Mouse (Mus musculus): Measurements from ENCODE around the gene Mettl6. TPM values are rescaled to one million over a fixed set of nuclear protein-coding genes. Genes with fewer than 3 reads are reported as not detected.
A peak's percentile ranks its signal among the peaks of the same experiment; 100 is the strongest.

The Mettl6 gene
- 54.1 and 55.0 TPM in 2 replicates for polyA plus RNA-seq (2015; fragmentation: Nextera tagmentation; extraction: Ambion mirVana)

GRCm38 (mm10) chr14:31494975-31495455 lies at the start of gene Mettl6:
Gene Mettl6, minus strand, starts transcription at chr14:31495040.
- ATAC-seq (ENCODE audit: low FRiP score): peak; percentile 93
- under 1% methylated on average over 49 of the region's 49 CpGs for WGBS
- Histone ChIP-seq H3K36me3 (peaks cover 46% of the 10 kb centered on the region), H3K4me1 (replicated peaks) (peaks cover 45% of the 10 kb centered on the region), H3K4me3 (peak within 1 kb of the TSS; percentile 97), H3K27ac (peak within 1 kb of the TSS; percentile 93), H3K9me3 (no peaks in the 10 kb centered on the region), H3K4me2 (peak within 1 kb of the TSS; percentile 90), H3K9ac (peak within 1 kb of the TSS; percentile 93), H3K27me3 (no peaks in the 10 kb centered on the region)

- no peaks in the 10 kb centered on the region for H3K36me3 ChIP-seq
- no peak overlapping the region for H3K9ac ChIP-seq
- no peak overlapping the region for H3K4me2 ChIP-seq
- no peaks in the 10 kb centered on the region for H3K9me3 ChIP-seq
- no peak overlapping the region for H3K4me3 ChIP-seq
- H3K27ac ChIP-seq: no peak overlapping the region
- H3K4me1 ChIP-seq (replicated peaks): no peaks in the 10 kb centered on the region
- no peak for ATAC-seq (ENCODE audit: low FRiP score)
- 85% methylated on average over 11 of the region's 11 CpGs for WGBS
- H3K27me3 ChIP-seq: no peaks in the 10 kb centered on the region
Observed at GRCm38 (mm10) chr14:31543885-31544442, 49.1 kb upstream of the Mettl6 start.

- 77% methylated on average over 6 of the region's 6 CpGs for WGBS
Observed at GRCm38 (mm10) chr14:31537298-31537697, 42.5 kb upstream of the Mettl6 start.

GRCm38 (mm10) chr14:31532656-31533055 lies 37.8 kb upstream of the Mettl6 start:
- Histone ChIP-seq H3K27ac (no peak overlapping the region), H3K36me3 (no peaks in the 10 kb centered on the region), H3K4me3 (no peak overlapping the region), H3K9me3 (no peaks in the 10 kb centered on the region), H3K27me3 (no peaks in the 10 kb centered on the region), H3K4me1 (replicated peaks) (no peaks in the 10 kb centered on the region), H3K9ac (no peak overlapping the region), H3K4me2 (no peak overlapping the region)
- 62% methylated on average over 3 of the region's 3 CpGs for WGBS
- no peak for ATAC-seq (ENCODE audit: low FRiP score)

More at GRCm38 (mm10) chr14:31537298-31537697, 42.5 kb upstream of the Mettl6 start:
- H3K4me2 ChIP-seq: no peak overlapping the region
- no peak overlapping the region for H3K4me3 ChIP-seq
- no peak overlapping the region for H3K27ac ChIP-seq
- no peaks in the 10 kb centered on the region for H3K9me3 ChIP-seq
- no peaks in the 10 kb centered on the region for H3K4me1 ChIP-seq (replicated peaks)
- H3K27me3 ChIP-seq: no peaks in the 10 kb centered on the region
- H3K36me3 ChIP-seq: no peaks in the 10 kb centered on the region
- ATAC-seq (ENCODE audit: low FRiP score): no peak
- no peak overlapping the region for H3K9ac ChIP-seq

- Histone ChIP-seq H3K9ac (no peak overlapping the region), H3K27me3 (no peaks in the 10 kb centered on the region), H3K27ac (no peak overlapping the region), H3K36me3 (no peaks in the 10 kb centered on the region), H3K9me3 (no peaks in the 10 kb centered on the region), H3K4me3 (no peak overlapping the region), H3K4me2 (no peak overlapping the region), H3K4me1 (replicated peaks) (no peaks in the 10 kb centered on the region)
- ATAC-seq (ENCODE audit: low FRiP score): no peak
- WGBS: 81% methylated on average over 12 of the region's 12 CpGs
Observed at GRCm38 (mm10) chr14:31531506-31532148, 36.8 kb upstream of the Mettl6 start.

- no peaks in the 10 kb centered on the region for H3K27me3 ChIP-seq
Observed at GRCm38 (mm10) chr14:31530847-31531246, 36.0 kb upstream of the Mettl6 start.

GRCm38 (mm10) chr14:31525040-31525810 lies 30.4 kb upstream of the Mettl6 start:
- no peak for ATAC-seq (ENCODE audit: low FRiP score)
- 84% methylated on average over 7 of the region's 7 CpGs for WGBS
- H3K27me3 ChIP-seq: no peaks in the 10 kb centered on the region

More at GRCm38 (mm10) chr14:31530847-31531246, 36.0 kb upstream of the Mettl6 start:
- no peak overlapping the region for H3K9ac ChIP-seq
- no peak for ATAC-seq (ENCODE audit: low FRiP score)
- H3K36me3 ChIP-seq: no peaks in the 10 kb centered on the region
- no peaks in the 10 kb centered on the region for H3K4me1 ChIP-seq (replicated peaks)
- no peak overlapping the region for H3K4me2 ChIP-seq
- WGBS: 88% methylated on average over 4 of the region's 4 CpGs
- H3K27ac ChIP-seq: no peak overlapping the region
- H3K9me3 ChIP-seq: no peaks in the 10 kb centered on the region
- H3K4me3 ChIP-seq: no peak overlapping the region

GRCm38 (mm10) chr14:31521318-31521717 lies 26.5 kb upstream of the Mettl6 start:
- Histone ChIP-seq H3K36me3 (no peaks in the 10 kb centered on the region), H3K27ac (no peak overlapping the region), H3K9ac (no peak overlapping the region), H3K27me3 (no peaks in the 10 kb centered on the region), H3K4me2 (no peak overlapping the region), H3K4me1 (replicated peaks) (no peaks in the 10 kb centered on the region), H3K9me3 (no peaks in the 10 kb centered on the region), H3K4me3 (no peak overlapping the region)
- ATAC-seq (ENCODE audit: low FRiP score): no peak
- whole genome bisulfite sequencing: 74% methylated on average over 2 of the region's 2 CpGs

More at GRCm38 (mm10) chr14:31525040-31525810, 30.4 kb upstream of the Mettl6 start:
- Histone ChIP-seq H3K27ac (no peak overlapping the region), H3K9ac (no peak overlapping the region), H3K9me3 (no peaks in the 10 kb centered on the region), H3K4me3 (no peak overlapping the region), H3K4me2 (no peak overlapping the region), H3K4me1 (replicated peaks) (no peaks in the 10 kb centered on the region), H3K36me3 (no peaks in the 10 kb centered on the region)

- Histone ChIP-seq H3K27ac (no peak overlapping the region), H3K4me1 (replicated peaks) (no peaks in the 10 kb centered on the region), H3K4me3 (no peak overlapping the region), H3K9ac (no peak overlapping the region), H3K4me2 (no peak overlapping the region), H3K36me3 (0 out of 2 replicates have a peak, but pooled peaks cover 2% of the 10 kb centered on the region), H3K9me3 (peaks cover 13% of the 10 kb centered on the region), H3K27me3 (no peaks in the 10 kb centered on the region)
- WGBS: 70% methylated on average over 3 of the region's 3 CpGs
- no peak for ATAC-seq (ENCODE audit: low FRiP score)
Observed at GRCm38 (mm10) chr14:31519165-31519564, 24.3 kb upstream of the Mettl6 start.

- WGBS: 96% methylated on average over 2 of the region's 2 CpGs
- Histone ChIP-seq H3K36me3 (peaks cover 8% of the 10 kb centered on the region; the same call in 1 of the 2 replicates), H3K9ac (no peak overlapping the region), H3K4me3 (no peak overlapping the region), H3K27ac (no peak overlapping the region), H3K9me3 (peaks cover 17% of the 10 kb centered on the region), H3K4me2 (no peak overlapping the region), H3K4me1 (replicated peaks) (no peaks in the 10 kb centered on the region), H3K27me3 (no peaks in the 10 kb centered on the region)
- no peak for ATAC-seq (ENCODE audit: low FRiP score)
Observed at GRCm38 (mm10) chr14:31515895-31516294, 21.1 kb upstream of the Mettl6 start.

GRCm38 (mm10) chr14:31510322-31510721 lies 15.5 kb upstream of the Mettl6 start:
- Histone ChIP-seq H3K36me3 (peaks cover 54% of the 10 kb centered on the region), H3K9ac (no peak overlapping the region), H3K4me3 (no peak overlapping the region), H3K27me3 (no peaks in the 10 kb centered on the region), H3K9me3 (peaks cover 16% of the 10 kb centered on the region), H3K4me1 (replicated peaks) (no peaks in the 10 kb centered on the region), H3K4me2 (no peak overlapping the region), H3K27ac (no peak overlapping the region)
- 94% methylated on average over 3 of the region's 3 CpGs for WGBS
- ATAC-seq (ENCODE audit: low FRiP score): no peak

- no peaks in the 10 kb centered on the region for H3K27me3 ChIP-seq
- H3K4me1 ChIP-seq (replicated peaks): no peaks in the 10 kb centered on the region
- no peak overlapping the region for H3K27ac ChIP-seq
- peaks cover 58% of the 10 kb centered on the region for H3K36me3 ChIP-seq
- H3K9ac ChIP-seq: no peak overlapping the region
- H3K4me3 ChIP-seq: no peak overlapping the region
- peaks cover 12% of the 10 kb centered on the region for H3K9me3 ChIP-seq
- ATAC-seq (ENCODE audit: low FRiP score): no peak
- 96% methylated on average over 2 of the region's 2 CpGs for WGBS
- H3K4me2 ChIP-seq: no peak overlapping the region
Observed at GRCm38 (mm10) chr14:31509911-31510310, 15.1 kb upstream of the Mettl6 start.
